Mouse (Mus musculus) kidney, adult 2 months (tissue): ENCODE measurements around the gene Ino80b.

Experiments
- CTCF ChIP-seq: fragments of 200-500 bp; conservative IDR thresholded peaks from 2 replicates; pipeline ENCODE4 v1.5.1; 2011; ENCODE audit warnings: low read depth, mild to moderate bottlenecking, control low read depth, low read length, moderate library complexity, mixed read lengths; ENCODE audit not compliant: insufficient read depth, insufficient read length
- POLR2A ChIP-seq: fragments of 200-500 bp; IDR thresholded peaks from one replicate; pipeline ENCODE4 v1.6.1; 2011; ENCODE audit warnings: low read depth, low read length, control low read depth

- TF ChIP-seq CTCF: no peak
- no peak for TF ChIP-seq POLR2A
Measured at GRCm38 (mm10) chr6:83121863-83122710, 3.1 kb downstream of the Ino80b start.
